Mouse (Mus musculus) megakaryocyte progenitor cell, adult 5-6 weeks (primary cell): ENCODE results near the gene St7. TPM values are rescaled to one million over a fixed set of nuclear protein-coding genes. Genes with fewer than 3 reads are reported as not detected.
"Not testable (repeated sequence)": the region's sequence is repeated elsewhere in the genome, so short reads cannot be mapped to it uniquely, and the experiment has no call there.

Experiments used
- ATAC-seq: replicated peaks from 2 replicates; pipeline ENCODE4 v1.8.0; 2016; ENCODE audit warnings: mild to moderate bottlenecking, moderate TSS enrichment, inconsistent platforms; ENCODE audit not compliant: poor library complexity
- total RNA-seq, 2 experiments: library from RNA; stranded (forward) in 1 of 2; stranded (reverse) in 1 of 2; fragments of 157-497, 149-512 nt in 1 of 2; fragments of 200-1000 nt in 1 of 2; gene quantifications; 2 replicates each; pipeline versions ENCODE4 v1.2.3 to v1.2.4; 2015 to 2017

The St7 gene
- total RNA-seq (2015): 32.6 and 46.3 TPM in 2 replicates
- total RNA-seq (2017): 37.4 and 40.3 TPM in 2 replicates

GRCm38 (mm10) chr6:17692647-17693046 is at the start of gene St7:
TSS of gene St7 (plus strand) at chr6:17692933.
- ATAC-seq: no peak

GRCm38 (mm10) chr6:17646107-17646506 is 46.6 kb upstream of the St7 start:
- ATAC-seq: peak; percentile 47

- peak; percentile 78 for ATAC-seq
These were observed 40.6 kb upstream of the St7 start for GRCm38 (mm10) chr6:17652132-17652531.

GRCm38 (mm10) chr6:17655080-17655479 is 37.7 kb upstream of the St7 start:
- ATAC-seq: peak; percentile 81

GRCm38 (mm10) chr6:17657308-17657707 is 35.4 kb upstream of the St7 start:
- no peak for ATAC-seq

- ATAC-seq: peak; percentile 68
These were observed 27.4 kb upstream of the St7 start for GRCm38 (mm10) chr6:17665348-17665747.

- no peak for ATAC-seq
These were observed 26.7 kb upstream of the St7 start for GRCm38 (mm10) chr6:17666024-17666423.

GRCm38 (mm10) chr6:17667813-17668212 is 24.9 kb upstream of the St7 start:
- no peak for ATAC-seq

- ATAC-seq: no peak
These were observed 24.4 kb upstream of the St7 start for GRCm38 (mm10) chr6:17668334-17668733.

- no peak for ATAC-seq
These were observed 22.9 kb upstream of the St7 start for GRCm38 (mm10) chr6:17669826-17670225.

- peak; percentile 92 for ATAC-seq
These were observed 17.5 kb upstream of the St7 start for GRCm38 (mm10) chr6:17675019-17675756.

GRCm38 (mm10) chr6:17677008-17677407 is 15.7 kb upstream of the St7 start:
- ATAC-seq: no peak

- peak; percentile 90 for ATAC-seq
These were observed 12.3 kb upstream of the St7 start for GRCm38 (mm10) chr6:17680266-17680925.

- ATAC-seq: 0 out of 2 replicates have a peak, but pooled peaks have one; percentile 10
These were observed 10.9 kb upstream of the St7 start for GRCm38 (mm10) chr6:17681810-17682209.

GRCm38 (mm10) chr6:17688676-17689075 is 4.1 kb upstream of the St7 start:
- peak; percentile 80 for ATAC-seq

- peak; percentile 64 for ATAC-seq
These were observed 1.2 kb downstream of the St7 start for GRCm38 (mm10) chr6:17693726-17694549.

- peak; percentile 75 for ATAC-seq
These were observed 1.8 kb downstream of the St7 start for GRCm38 (mm10) chr6:17694550-17694951.

- peak; percentile 37; the same call in 1 of the 2 replicates for ATAC-seq
These were observed 3.6 kb downstream of the St7 start for GRCm38 (mm10) chr6:17696321-17696734.

GRCm38 (mm10) chr6:17700936-17701612 is 8.3 kb downstream of the St7 start:
- ATAC-seq: no peak

GRCm38 (mm10) chr6:17704038-17704437 is 11.3 kb downstream of the St7 start:
- ATAC-seq: not testable (repeated sequence)

- ATAC-seq: peak; percentile 70
These were observed 13.2 kb downstream of the St7 start for GRCm38 (mm10) chr6:17705973-17706372.
